Mouse (Mus musculus) neural tube, embryonic 11.5 days (tissue): ENCODE data around the gene Chst3. TPM values are rescaled to one million over a fixed set of nuclear protein-coding genes. Genes with fewer than 3 reads are reported as not detected.

ENCODE experiments used
- ATAC-seq: fragments of 200-750 bp; cut with Nextera tagmentation; 2 replicates; pipeline ENCODE4 v1.8.0; 2017; ENCODE audit warnings: moderate number of reproducible peaks, mild to moderate bottlenecking, moderate TSS enrichment, moderate library complexity; ENCODE audit not compliant: insufficient read depth, low FRiP score, low TSS enrichment
- DNase-seq: peaks from one replicate; pipeline ENCODE4 v3.0.0-alpha.2; 2015; ENCODE audit warnings: low spot score
- H3K27ac ChIP-seq: fragments of 300-500 bp; sonication (generic); 2 replicates; pipeline ENCODE4 v1.5.1; 2014; ENCODE audit warnings: low read depth, mild to moderate bottlenecking, low read length
- H3K27me3 ChIP-seq: fragments of 300-500 bp; sonication (generic); 2 replicates; pipeline ENCODE4 v1.6.1; 2014; ENCODE audit warnings: mild to moderate bottlenecking, low read length, mixed read lengths; ENCODE audit not compliant: control insufficient read depth, insufficient read depth
- H3K36me3 ChIP-seq: fragments of 300-500 bp; sonication (generic); 2 replicates; pipeline ENCODE4 v1.6.1; 2014; ENCODE audit warnings: mild to moderate bottlenecking, low read length, moderate library complexity, mixed read lengths; ENCODE audit not compliant: control insufficient read depth, insufficient read depth
- H3K4me1 ChIP-seq: fragments of 300-500 bp; sonication (generic); 2 replicates; pipeline ENCODE4 v1.6.1; 2014; ENCODE audit warnings: low read length, mixed read lengths; ENCODE audit not compliant: control insufficient read depth, insufficient read depth
- H3K4me2 ChIP-seq: fragments of 300-500 bp; sonication (generic); 2 replicates; pipeline ENCODE4 v1.6.1; 2014; ENCODE audit warnings: low read depth, mild to moderate bottlenecking, moderate library complexity
- H3K4me3 ChIP-seq: fragments of 300-500 bp; sonication (generic); 2 replicates; pipeline ENCODE4 v1.5.1; 2014; ENCODE audit warnings: low read depth, low read length
- H3K9ac ChIP-seq: fragments of 300-500 bp; sonication (generic); 2 replicates; pipeline ENCODE4 v1.6.1; 2014; ENCODE audit warnings: mild to moderate bottlenecking, low read length
- H3K9me3 ChIP-seq: fragments of 300-500 bp; sonication (generic); 2 replicates; pipeline ENCODE4 v1.6.1; 2016; ENCODE audit warnings: low read length; ENCODE audit not compliant: control insufficient read depth
- WGBS: fragments of 180-500 bp; shearing (Covaris S2); extraction: QIAGEN DNeasy Blood & Tissue Kit; methylation state at CpG from one replicate; pipeline ENCODE4 v1.1.7; 2014; 5-methylcytosine and 5-hydroxymethylcytosine counted together
- polyA plus RNA-seq: library from polyadenylated mRNA; unstranded; fragments of >200 nt; fragmentation: Nextera tagmentation; extraction: Ambion mirVana; gene quantifications from 2 replicates; pipeline ENCODE4 v1.2.1, GENCODE M21; 2014

Gene Chst3
- 1.6 and 1.7 TPM in 2 replicates for polyA plus RNA-seq

DNA sequence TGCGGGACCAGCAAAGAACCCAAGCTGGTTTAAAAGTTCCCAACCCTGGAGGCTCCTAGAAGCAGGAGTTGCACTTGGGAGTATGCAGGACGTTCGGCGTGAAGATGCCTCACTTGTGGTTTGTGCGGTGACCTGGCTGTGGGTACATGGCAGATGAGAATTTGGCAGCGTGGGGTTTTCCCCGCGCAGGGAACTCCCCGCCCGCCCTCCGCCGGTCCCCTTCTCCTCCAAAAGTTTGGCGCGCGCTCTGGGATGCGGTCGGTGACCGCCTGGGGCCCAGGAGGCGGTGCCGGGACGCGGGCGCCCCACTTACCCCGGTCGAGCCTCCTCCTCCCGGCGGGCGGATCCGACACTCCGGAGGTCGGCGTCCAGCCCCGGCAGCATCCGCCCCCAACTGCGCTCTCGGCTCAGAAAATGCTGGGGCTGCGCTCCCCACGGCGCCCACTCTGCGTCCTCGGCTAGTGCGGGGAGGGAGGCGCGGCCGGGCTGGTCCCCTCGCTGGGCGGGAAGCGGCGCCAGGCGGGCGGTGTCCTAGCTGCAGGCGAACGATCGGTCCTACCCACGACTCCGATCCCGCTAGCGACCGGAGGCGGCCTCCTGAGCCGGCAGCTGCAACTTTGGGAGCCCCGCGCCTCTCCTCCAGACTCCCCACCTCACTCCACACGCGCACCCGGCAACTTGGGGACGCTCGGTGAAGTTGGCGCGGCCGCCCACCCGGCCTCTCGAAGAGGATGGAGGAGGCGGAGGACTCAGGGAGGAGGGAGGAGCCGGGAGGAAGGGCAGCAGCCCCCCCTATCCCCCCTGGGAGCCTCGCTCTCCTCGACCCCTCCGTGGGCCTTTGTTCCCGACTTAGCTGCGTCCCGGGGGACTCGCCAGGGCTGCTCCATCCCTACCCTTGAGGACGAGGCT, at the start of gene Chst3:
TSS of gene Chst3 (minus strand) at position 670 of the 909 bp plus-strand sequence.
- H3K27ac ChIP-seq: 0 out of 2 replicates have a peak within 1 kb of the TSS, but pooled peaks have one; percentile 11

GRCm38 (mm10) chr10:60268738-60269137, 49.7 kb upstream of the Chst3 start:
- no peak overlapping the region for H3K27ac ChIP-seq
- no peak overlapping the region for H3K4me2 ChIP-seq
- H3K36me3 ChIP-seq: no peaks in the 10 kb centered on the region
- ATAC-seq: no peak
- no peak overlapping the region for H3K4me3 ChIP-seq
- no peaks in the 10 kb centered on the region for H3K9me3 ChIP-seq
- H3K4me1 ChIP-seq: no peaks in the 10 kb centered on the region
- 91% methylated on average over 10 of the region's 11 CpGs for WGBS
- no peak for DNase-seq
- no peaks in the 10 kb centered on the region; the same call in 1 of the 2 replicates for H3K27me3 ChIP-seq
- no peak overlapping the region for H3K9ac ChIP-seq

More for the DNA sequence above, at the start of gene Chst3:
- H3K27me3 ChIP-seq: peaks cover 4% of the 10 kb centered on the region; the same call in 1 of the 2 replicates
- H3K4me1 ChIP-seq: peaks cover 11% of the 10 kb centered on the region
- H3K4me2 ChIP-seq: peak within 1 kb of the TSS; percentile 83
- no peaks in the 10 kb centered on the region for H3K9me3 ChIP-seq
- under 1% methylated on average over 60 of the region's 83 CpGs for WGBS
- ATAC-seq (peak; percentile 74), DNase-seq (peak; percentile 72)
- H3K9ac ChIP-seq: peak within 1 kb of the TSS; percentile 78
- no peaks in the 10 kb centered on the region for H3K36me3 ChIP-seq
- peak within 1 kb of the TSS; percentile 64 for H3K4me3 ChIP-seq

DNA sequence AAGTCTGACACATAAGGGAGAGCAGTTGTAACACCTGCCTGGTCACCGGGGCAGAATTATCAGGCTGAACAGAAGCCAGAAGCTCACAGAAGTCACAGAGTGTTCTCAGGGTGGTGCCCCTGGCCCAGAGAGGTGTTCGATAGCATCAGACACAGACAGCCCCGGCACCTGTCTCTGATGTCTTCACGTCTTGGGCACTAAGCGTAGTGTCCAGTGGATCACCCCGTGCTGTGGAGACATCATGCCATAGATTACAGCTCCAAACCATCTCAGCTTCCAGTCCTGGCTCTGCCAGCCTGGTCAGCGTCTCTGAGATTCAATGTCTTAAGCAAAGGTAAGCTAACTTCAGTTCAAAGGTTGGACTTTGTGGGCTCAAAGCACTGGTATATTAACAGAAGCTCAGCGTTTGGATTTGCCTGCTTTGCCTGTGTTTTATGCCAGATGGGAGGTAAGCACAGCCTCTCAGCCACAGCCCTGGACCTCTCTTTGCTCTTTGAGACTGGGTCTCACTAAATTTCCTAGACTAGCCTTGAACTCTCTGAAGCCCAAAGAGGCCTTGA, 47.9 kb upstream of the Chst3 start:
- ATAC-seq: no peak
- Histone ChIP-seq H3K4me3 (no peak overlapping the region), H3K9ac (no peak overlapping the region), H3K36me3 (no peaks in the 10 kb centered on the region), H3K27ac (no peak overlapping the region), H3K27me3 (no peaks in the 10 kb centered on the region), H3K9me3 (no peaks in the 10 kb centered on the region), H3K4me1 (no peaks in the 10 kb centered on the region), H3K4me2 (no peak overlapping the region)
- DNase-seq: no peak
- WGBS: 92% methylated on average over 8 of the region's 8 CpGs

- Histone ChIP-seq H3K9me3 (no peaks in the 10 kb centered on the region), H3K4me3 (no peak overlapping the region), H3K4me2 (no peak overlapping the region), H3K27ac (no peak overlapping the region), H3K4me1 (no peaks in the 10 kb centered on the region), H3K27me3 (no peaks in the 10 kb centered on the region), H3K9ac (no peak overlapping the region), H3K36me3 (no peaks in the 10 kb centered on the region)
- WGBS: 88% methylated on average over 10 of the region's 10 CpGs
- DNase-seq (no peak), ATAC-seq (no peak)
These were observed 46.2 kb upstream of the Chst3 start for GRCm38 (mm10) chr10:60265252-60265651.

DNA sequence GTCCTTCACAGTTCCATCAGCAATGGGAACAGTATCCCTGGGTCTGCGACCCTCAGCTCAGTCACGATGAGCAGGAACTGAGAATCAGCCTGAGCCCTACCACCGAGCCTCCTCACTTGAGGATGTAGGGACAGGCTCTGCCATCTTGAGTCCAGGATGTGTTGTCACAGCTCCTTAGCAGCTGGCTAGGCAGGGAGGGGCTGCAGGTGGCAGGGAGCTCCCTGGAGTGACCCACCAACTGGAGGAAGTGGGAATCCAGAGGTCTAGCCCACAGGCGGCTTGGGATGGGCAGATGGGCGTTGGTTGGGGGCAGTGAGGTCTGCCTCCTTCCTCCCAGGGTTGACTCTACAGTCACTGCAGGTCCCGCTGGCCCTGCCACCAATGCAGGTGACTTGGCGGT, 44.3 kb upstream of the Chst3 start:
- no peaks in the 10 kb centered on the region for H3K27me3 ChIP-seq
- WGBS: 79% methylated on average over 7 of the region's 7 CpGs
- H3K27ac ChIP-seq: no peak overlapping the region
- no peaks in the 10 kb centered on the region for H3K4me1 ChIP-seq
- H3K4me2 ChIP-seq: no peak overlapping the region
- no peak for ATAC-seq
- H3K9ac ChIP-seq: no peak overlapping the region
- H3K9me3 ChIP-seq: no peaks in the 10 kb centered on the region
- H3K36me3 ChIP-seq: no peaks in the 10 kb centered on the region
- H3K4me3 ChIP-seq: no peak overlapping the region
- no peak for DNase-seq

DNA sequence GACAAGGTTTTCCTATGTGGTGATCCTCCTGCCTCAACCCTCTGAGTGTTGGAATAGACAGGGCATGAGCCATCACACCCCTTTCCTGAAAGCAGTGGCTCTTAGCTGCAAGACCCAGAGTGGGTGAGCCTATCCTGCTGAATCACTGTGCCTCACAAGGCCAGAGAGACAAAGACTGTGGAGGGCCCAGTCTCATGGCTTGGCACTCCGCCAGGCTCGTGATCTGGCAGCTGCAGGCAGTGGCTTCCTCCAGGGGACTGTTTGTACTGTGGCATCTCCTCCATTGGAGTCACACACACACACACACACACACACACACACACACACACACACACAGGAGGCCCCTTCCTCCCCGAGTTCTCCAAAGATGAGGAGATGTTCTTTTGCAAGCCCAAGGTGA, 43.3 kb upstream of the Chst3 start:
- no peaks in the 10 kb centered on the region for H3K4me1 ChIP-seq
- no peaks in the 10 kb centered on the region for H3K9me3 ChIP-seq
- no peak overlapping the region for H3K9ac ChIP-seq
- peak; percentile 60; the same call in 1 of the 2 replicates for ATAC-seq
- H3K36me3 ChIP-seq: no peaks in the 10 kb centered on the region
- no peak overlapping the region for H3K4me3 ChIP-seq
- peak; percentile 72 for DNase-seq
- H3K27me3 ChIP-seq: no peaks in the 10 kb centered on the region
- WGBS: 78% methylated on average over 3 of the region's 3 CpGs
- H3K4me2 ChIP-seq: no peak overlapping the region
- H3K27ac ChIP-seq: no peak overlapping the region

- 38% methylated on average over 5 of the region's 5 CpGs for WGBS
- Histone ChIP-seq H3K4me3 (no peak overlapping the region), H3K27me3 (no peaks in the 10 kb centered on the region), H3K4me1 (no peaks in the 10 kb centered on the region), H3K9me3 (no peaks in the 10 kb centered on the region), H3K36me3 (no peaks in the 10 kb centered on the region), H3K27ac (no peak overlapping the region), H3K9ac (no peak overlapping the region), H3K4me2 (no peak overlapping the region)
- no peak for DNase-seq
- no peak for ATAC-seq
These were observed 42.5 kb upstream of the Chst3 start for GRCm38 (mm10) chr10:60261530-60261929.

DNA sequence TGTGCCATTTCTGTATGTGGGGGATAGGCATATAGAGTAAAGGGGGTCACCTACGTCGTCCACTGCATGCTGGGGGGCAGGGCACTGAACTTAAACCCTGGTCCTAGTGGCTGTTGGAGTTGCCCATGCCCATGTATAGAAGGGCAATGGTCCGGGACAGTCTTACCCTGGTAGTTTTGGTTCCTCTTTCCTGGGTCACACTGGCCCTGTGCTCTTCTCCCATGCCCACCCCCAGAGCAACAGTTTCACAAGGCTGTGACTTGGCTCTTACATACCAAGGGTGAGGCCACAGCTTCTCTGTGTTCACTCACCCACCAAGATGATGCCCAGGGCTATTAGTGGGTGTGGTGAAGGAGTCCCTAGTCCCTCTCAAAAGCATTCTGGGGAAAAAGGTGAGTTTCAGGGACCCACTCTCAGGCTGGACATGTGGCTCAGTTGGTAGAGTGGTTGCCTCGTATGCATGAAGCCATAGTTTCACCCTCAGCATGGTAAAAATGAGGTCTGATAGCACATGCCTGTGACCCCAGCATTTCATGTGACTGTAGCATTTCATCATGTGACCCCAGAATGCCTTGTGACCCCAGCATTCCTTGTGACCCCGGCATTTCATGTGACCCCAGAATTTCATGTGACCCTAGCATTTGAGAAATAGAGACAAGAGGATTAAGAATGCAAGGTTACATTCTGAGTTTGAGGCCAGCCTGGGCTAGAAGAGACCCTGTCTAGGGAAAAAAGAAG, 41.7 kb upstream of the Chst3 start:
- H3K9ac ChIP-seq: no peak overlapping the region
- H3K27me3 ChIP-seq: no peaks in the 10 kb centered on the region
- 86% methylated on average over 5 of the region's 5 CpGs for WGBS
- no peaks in the 10 kb centered on the region for H3K4me1 ChIP-seq
- H3K9me3 ChIP-seq: no peaks in the 10 kb centered on the region
- no peak overlapping the region for H3K4me2 ChIP-seq
- no peaks in the 10 kb centered on the region for H3K36me3 ChIP-seq
- no peak overlapping the region for H3K27ac ChIP-seq
- DNase-seq: no peak
- ATAC-seq: no peak
- H3K4me3 ChIP-seq: no peak overlapping the region
